Mouse (Mus musculus) forebrain, embryonic 14.5 days (tissue): ENCODE measurements around the gene Gipc1. TPM values are rescaled to one million over a fixed set of nuclear protein-coding genes. Genes with fewer than 3 reads are reported as not detected.

Experiments used
- ATAC-seq: fragments of 200-750 bp; cut with Nextera tagmentation; 2 replicates; pipeline ENCODE4 v1.8.0; 2017; ENCODE audit warnings: mild to moderate bottlenecking, moderate library complexity
- DNase-seq: peaks from one replicate; pipeline ENCODE4 v3.0.0-alpha.2; 2015; ENCODE audit warnings: low spot score
- H3K27ac ChIP-seq: fragments of 300-500 bp; sonication (generic); 2 replicates; pipeline ENCODE4 v1.5.1; 2014; ENCODE audit warnings: low read depth, mild to moderate bottlenecking, control low read depth, low read length, moderate library complexity
- H3K27me3 ChIP-seq: fragments of 300-500 bp; sonication (generic); replicated peaks from 2 replicates; pipeline ENCODE4 v1.6.1; 2014; ENCODE audit warnings: low read length, control low read depth, mixed read lengths; ENCODE audit not compliant: control insufficient read depth, insufficient read depth
- H3K36me3 ChIP-seq: fragments of 300-500 bp; sonication (generic); 2 replicates; pipeline ENCODE4 v1.6.1; 2014; ENCODE audit warnings: low read length, control low read depth; ENCODE audit not compliant: control insufficient read depth, insufficient read depth
- H3K4me1 ChIP-seq: fragments of 300-500 bp; sonication (generic); 2 replicates; pipeline ENCODE4 v1.6.1; 2014; ENCODE audit warnings: antibody characterized with exemption, low read length, control low read depth; ENCODE audit not compliant: control insufficient read depth, insufficient read depth
- H3K4me2 ChIP-seq: fragments of 300-500 bp; sonication (generic); 2 replicates; pipeline ENCODE4 v1.6.1; 2014; ENCODE audit warnings: mild to moderate bottlenecking, control low read depth, low read length
- H3K4me3 ChIP-seq: fragments of 300-500 bp; sonication (generic); 2 replicates; pipeline ENCODE4 v1.5.1; 2014; ENCODE audit warnings: low read depth, low read length, control low read depth
- H3K9ac ChIP-seq: fragments of 300-500 bp; sonication (generic); 2 replicates; pipeline ENCODE4 v1.6.1; 2014; ENCODE audit warnings: mild to moderate bottlenecking, low read length, control low read depth, moderate library complexity
- H3K9me3 ChIP-seq: fragments of 300-500 bp; sonication (generic); replicated peaks from 2 replicates; pipeline ENCODE4 v1.6.1; 2016; ENCODE audit warnings: low read length, control low read depth, mixed read lengths; ENCODE audit not compliant: control insufficient read depth
- WGBS: fragments of 180-500 bp; shearing (Covaris S2); extraction: QIAGEN DNeasy Blood & Tissue Kit; methylation state at CpG from one replicate; pipeline ENCODE4 v1.1.7; 2014; 5-methylcytosine and 5-hydroxymethylcytosine counted together
- polyA plus RNA-seq: library from polyadenylated mRNA; unstranded; fragments of >200 nt; fragmentation: Nextera tagmentation; extraction: Ambion mirVana; gene quantifications from 2 replicates; pipeline ENCODE4 v1.2.1, GENCODE M21; 2014

The Gipc1 gene
- polyA plus RNA-seq, 1 experiment from 2014 or later, result 108 TPM

DNA sequence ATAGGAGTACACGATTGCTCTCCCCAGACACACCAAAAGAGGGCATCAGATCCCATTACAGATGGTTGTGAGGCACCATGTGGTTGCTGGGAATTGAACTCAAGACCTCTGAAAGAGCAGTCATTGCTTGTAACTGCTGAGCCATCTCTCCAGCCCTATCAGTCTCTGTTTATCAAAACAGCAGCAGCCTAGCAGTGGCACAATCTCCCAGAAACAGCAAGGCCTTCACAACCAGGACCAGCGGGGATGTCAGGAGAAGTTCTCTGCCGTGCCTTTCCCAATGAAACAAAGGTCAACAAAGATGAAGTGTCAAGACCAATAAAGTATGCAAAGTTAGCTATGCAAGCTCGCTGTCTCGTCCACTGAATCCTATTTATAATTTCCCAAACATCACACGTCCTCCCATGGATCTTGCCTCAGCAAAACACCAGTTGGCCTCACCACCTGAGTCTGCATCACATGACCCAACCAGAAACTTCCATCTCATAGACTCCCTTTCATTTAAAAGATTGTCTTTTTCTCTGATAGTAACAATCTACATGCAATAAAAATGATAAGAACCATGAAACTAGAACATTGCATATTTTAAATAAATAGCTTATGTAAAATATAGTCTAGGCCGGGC, 20.3 kb upstream of the Gipc1 start:
- H3K4me1 ChIP-seq, result no peaks in the 10 kb centered on the region
- ATAC-seq, result no peak
- H3K27ac ChIP-seq, result no peak overlapping the region
- H3K4me3 ChIP-seq, result no peak overlapping the region
- H3K27me3 ChIP-seq, result no peaks in the 10 kb centered on the region
- no peak overlapping the region for H3K9ac ChIP-seq
- 89% methylated on average over 7 of the region's 7 CpGs for WGBS
- DNase-seq, result no peak
- no peaks in the 10 kb centered on the region for H3K36me3 ChIP-seq
- H3K9me3 ChIP-seq, result 0 out of 2 replicates have a peak, but pooled peaks cover 7% of the 10 kb centered on the region
- no peak overlapping the region for H3K4me2 ChIP-seq

DNA sequence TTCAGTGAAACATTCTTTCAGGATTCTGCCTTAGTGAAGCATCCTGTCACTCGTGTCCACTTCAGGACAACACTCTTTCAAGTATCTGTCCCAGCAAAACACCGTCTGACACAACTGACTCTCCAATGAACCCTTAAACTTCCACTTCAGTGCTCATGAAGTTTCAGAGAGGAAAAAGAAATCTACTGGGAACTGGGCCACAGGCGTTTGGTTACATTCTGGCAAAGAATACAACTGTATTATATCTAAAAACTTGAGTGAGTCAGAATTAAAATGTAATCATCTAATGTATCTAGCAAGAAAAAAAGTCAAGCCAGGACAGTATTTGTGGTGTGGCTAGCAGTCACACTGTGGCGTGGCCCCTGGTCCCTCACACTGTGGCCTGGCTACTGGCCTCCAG, 13.6 kb upstream of the Gipc1 start:
- H3K4me2 ChIP-seq, result no peak overlapping the region
- H3K4me1 ChIP-seq, result no peaks in the 10 kb centered on the region
- H3K9me3 ChIP-seq, result 0 out of 2 replicates have a peak, but pooled peaks cover 7% of the 10 kb centered on the region
- no peak overlapping the region for H3K4me3 ChIP-seq
- no peak for DNase-seq
- H3K36me3 ChIP-seq, result no peaks in the 10 kb centered on the region
- no peak overlapping the region for H3K9ac ChIP-seq
- no peak for ATAC-seq
- WGBS, result 67% methylated on average over 4 of the region's 4 CpGs
- no peaks in the 10 kb centered on the region for H3K27me3 ChIP-seq
- no peak overlapping the region for H3K27ac ChIP-seq

DNA sequence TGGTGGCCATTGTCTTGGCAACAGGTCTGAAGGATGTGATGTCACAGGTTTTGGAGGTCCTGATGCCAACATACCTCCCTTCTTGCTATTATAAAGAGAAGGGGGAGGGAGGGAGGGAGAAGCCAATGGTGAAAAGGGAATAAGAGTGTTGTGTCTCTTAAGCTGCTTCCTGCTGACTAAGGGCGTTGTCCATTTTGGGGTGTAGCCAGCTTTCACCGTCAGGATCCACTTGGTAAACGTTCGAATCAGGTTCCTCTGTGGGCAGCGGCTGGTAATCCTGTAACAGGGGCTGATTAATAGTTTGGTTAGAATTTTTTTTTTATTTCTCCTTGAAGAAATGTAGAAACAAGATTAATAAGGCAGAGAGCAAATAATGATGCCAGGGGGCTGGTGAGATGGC, 12.8 kb upstream of the Gipc1 start:
- Histone ChIP-seq H3K9me3 (0 out of 2 replicates have a peak, but pooled peaks cover 7% of the 10 kb centered on the region), H3K27me3 (no peaks in the 10 kb centered on the region), H3K36me3 (no peaks in the 10 kb centered on the region), H3K9ac (no peak overlapping the region), H3K4me1 (no peaks in the 10 kb centered on the region), H3K27ac (no peak overlapping the region), H3K4me2 (no peak overlapping the region), H3K4me3 (no peak overlapping the region)
- DNase-seq (no peak), ATAC-seq (no peak)
- 73% methylated on average over 5 of the region's 5 CpGs for WGBS

DNA sequence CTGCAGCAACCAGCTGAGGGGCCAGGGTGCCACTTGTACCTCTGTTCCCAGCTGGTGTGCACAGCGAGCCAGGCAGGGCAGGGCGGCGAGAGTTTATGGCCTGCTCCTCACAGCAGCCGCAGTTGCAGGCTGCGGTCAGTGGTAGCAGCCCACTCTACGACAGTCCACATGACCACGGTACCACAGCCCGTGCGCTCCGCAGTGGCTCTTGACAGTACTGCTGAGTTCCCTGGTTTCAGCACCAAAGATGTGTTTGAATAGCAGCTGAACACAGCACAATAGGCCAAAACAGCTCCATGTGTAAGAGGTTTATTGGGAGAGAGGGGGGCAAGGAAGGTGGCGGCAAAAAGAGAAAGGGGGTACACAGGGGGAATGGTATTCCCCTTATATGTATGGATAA, 5.0 kb upstream of the Gipc1 start:
- WGBS, result 96% methylated on average over 11 of the region's 11 CpGs
- no peak overlapping the region for H3K9ac ChIP-seq
- H3K4me3 ChIP-seq, result no peak overlapping the region
- no peak for ATAC-seq
- no peak overlapping the region for H3K27ac ChIP-seq
- no peaks in the 10 kb centered on the region for H3K27me3 ChIP-seq
- no peak overlapping the region for H3K4me2 ChIP-seq
- H3K4me1 ChIP-seq, result peaks cover 2% of the 10 kb centered on the region; the same call in 1 of the 2 replicates
- H3K36me3 ChIP-seq, result no peaks in the 10 kb centered on the region
- no peaks in the 10 kb centered on the region for H3K9me3 ChIP-seq
- DNase-seq, result no peak

DNA sequence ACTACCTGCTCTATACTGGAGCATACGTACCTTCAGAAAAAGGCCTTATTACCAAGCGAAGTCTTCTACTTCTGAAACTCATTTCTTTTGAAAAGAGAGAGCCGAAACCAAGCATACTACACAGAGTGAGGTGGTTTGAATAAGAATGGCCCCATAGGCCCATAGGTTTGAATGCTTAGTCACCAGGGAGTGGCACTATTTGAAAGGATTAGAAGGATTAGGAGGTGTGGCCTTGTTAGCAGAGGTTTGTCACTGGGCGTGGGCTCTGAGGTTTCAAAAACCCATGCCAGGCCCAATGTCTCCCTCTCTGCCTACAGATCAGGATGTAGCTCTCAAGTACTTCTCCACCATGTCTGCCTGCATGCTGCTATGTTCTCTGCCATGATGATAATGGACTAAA, 4.4 kb upstream of the Gipc1 start:
- ATAC-seq (no peak), DNase-seq (no peak)
- Histone ChIP-seq H3K36me3 (no peaks in the 10 kb centered on the region), H3K4me3 (no peak overlapping the region), H3K9me3 (no peaks in the 10 kb centered on the region), H3K9ac (no peak overlapping the region), H3K27me3 (no peaks in the 10 kb centered on the region), H3K27ac (no peak overlapping the region), H3K4me1 (peaks cover 2% of the 10 kb centered on the region; the same call in 1 of the 2 replicates), H3K4me2 (no peak overlapping the region)
- 89% methylated on average over 4 of the region's 4 CpGs for WGBS

DNA sequence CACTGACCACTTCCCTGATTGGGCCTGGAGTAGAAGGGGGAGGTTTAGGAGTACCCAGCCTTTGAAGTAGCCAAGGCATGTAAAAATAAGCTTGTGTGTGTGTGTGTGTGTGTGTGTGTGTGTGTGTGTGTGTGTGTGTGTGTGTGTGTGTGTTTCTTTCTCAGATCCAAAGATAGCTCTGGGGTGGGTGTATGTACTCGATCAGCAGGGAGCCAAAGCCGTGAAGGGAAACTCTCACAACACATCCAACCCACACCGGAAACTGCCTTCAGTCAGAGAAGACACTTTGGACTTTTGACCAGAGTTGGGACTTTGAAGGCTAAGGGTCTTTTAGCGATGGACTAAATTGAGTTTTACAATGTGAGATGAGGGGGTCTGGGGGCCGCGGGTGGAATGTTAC, 2.8 kb upstream of the Gipc1 start:
- Histone ChIP-seq H3K4me1 (peaks cover 9% of the 10 kb centered on the region), H3K9me3 (no peaks in the 10 kb centered on the region), H3K9ac (no peak overlapping the region), H3K4me2 (no peak overlapping the region), H3K27me3 (no peaks in the 10 kb centered on the region), H3K4me3 (no peak overlapping the region), H3K36me3 (no peaks in the 10 kb centered on the region), H3K27ac (no peak overlapping the region)
- 94% methylated on average over 6 of the region's 6 CpGs for WGBS
- DNase-seq (no peak), ATAC-seq (no peak)

DNA sequence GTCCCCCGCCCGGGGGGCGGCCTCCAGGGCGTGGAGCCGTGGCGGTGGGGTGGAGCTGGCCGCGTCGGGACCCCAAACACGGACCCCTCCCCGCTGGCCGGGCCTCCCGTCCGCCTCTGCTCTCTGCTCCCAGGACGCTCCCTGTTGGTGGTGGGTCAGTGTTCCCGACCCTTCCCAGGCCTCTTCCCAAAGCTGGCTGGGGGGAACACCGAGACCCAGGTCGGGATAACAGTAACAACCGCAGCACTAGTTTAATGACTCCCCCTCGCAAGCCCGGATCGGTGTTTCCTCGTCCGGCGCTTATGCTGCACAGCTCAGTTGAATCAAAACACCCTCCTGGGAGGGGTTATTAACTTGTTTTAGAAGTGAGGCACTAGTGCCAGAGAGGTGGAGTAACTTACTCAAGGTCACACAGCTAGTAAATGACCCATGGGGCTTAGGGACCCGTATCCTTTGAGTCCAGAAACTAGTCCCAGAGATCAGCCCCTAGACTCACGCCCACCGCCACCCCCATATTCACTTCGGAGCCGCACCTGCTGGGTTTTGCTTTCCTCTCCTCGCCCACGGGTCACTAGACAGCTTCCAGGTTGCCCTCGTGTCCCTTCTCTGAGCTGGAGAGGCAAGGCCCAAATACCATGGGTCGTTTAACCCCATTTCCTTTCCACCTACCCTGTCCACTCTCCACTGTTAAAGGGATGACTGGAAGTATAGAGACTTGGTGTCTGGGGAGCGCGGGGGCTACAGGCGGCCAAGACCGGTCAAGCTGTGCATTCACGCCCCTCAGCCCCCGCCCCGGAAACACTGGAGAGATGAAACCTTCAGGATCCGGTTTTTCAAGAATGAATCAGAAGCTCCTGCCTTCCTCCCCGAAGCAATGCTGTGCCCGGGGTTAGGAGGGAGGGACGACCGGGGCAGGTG, 526 bp downstream of the Gipc1 start:
- H3K9ac ChIP-seq, result peak overlapping the region; percentile 88
- H3K4me2 ChIP-seq, result peak overlapping the region; percentile 74
- H3K4me3 ChIP-seq, result peak overlapping the region; percentile 92
- 0 out of 2 replicates have a peak, but pooled peaks cover 6% of the 10 kb centered on the region for H3K36me3 ChIP-seq
- H3K27me3 ChIP-seq, result no peaks in the 10 kb centered on the region
- no peak for DNase-seq
- H3K27ac ChIP-seq, result no peak overlapping the region
- no peak; the same call in 1 of the 2 replicates for ATAC-seq
- WGBS, result 2% methylated on average over 46 of the region's 46 CpGs
- H3K4me1 ChIP-seq, result peaks cover 9% of the 10 kb centered on the region
- no peaks in the 10 kb centered on the region for H3K9me3 ChIP-seq

DNA sequence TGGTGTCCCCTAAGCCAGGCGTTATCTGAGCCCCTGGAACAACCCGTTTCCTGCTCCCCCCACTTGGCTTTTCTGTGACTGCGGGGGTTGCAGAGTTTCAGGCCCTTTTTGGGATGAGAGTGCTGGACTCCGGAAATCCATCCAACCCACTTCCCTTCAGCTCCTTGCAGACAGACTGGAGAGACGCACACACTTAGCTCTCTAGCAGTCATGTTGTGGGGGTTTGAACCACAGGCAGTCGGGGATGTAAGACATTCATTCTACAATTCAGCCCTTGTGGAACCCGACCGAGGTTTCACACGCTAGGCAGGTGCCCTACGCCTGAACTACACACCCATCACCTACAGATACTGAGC, 1.2 kb downstream of the Gipc1 start:
- WGBS, result 43% methylated on average over 10 of the region's 10 CpGs
- DNase-seq, result no peak
- H3K9me3 ChIP-seq, result no peaks in the 10 kb centered on the region

DNA sequence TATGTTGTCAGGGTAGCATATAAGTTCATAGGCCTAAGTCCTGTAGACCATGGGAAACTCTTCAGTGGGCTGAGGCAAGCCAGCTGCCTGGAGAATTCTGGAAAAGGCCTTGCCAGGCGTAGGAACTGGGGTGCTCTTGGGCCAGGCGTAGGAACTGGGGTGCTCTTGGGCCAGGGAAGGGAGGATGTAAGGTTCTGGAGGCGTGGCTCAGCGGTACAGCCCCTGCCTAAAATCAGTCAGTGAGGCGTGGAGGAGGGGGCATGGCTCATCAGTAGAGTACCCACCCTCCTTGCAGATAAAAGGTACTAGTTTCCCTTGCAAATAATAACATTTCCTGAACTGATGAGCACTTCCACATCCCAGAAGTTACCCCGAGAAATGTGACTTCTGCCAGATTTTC, 2.2 kb downstream of the Gipc1 start:
- H3K9ac ChIP-seq, result no peak overlapping the region
- H3K9me3 ChIP-seq, result no peaks in the 10 kb centered on the region
- no peak for ATAC-seq
- H3K4me1 ChIP-seq, result peaks cover 9% of the 10 kb centered on the region
- H3K4me2 ChIP-seq, result no peak overlapping the region
- no peak for DNase-seq
- WGBS, result 98% methylated on average over 6 of the region's 6 CpGs
- no peaks in the 10 kb centered on the region for H3K27me3 ChIP-seq
- no peak overlapping the region for H3K27ac ChIP-seq
- H3K4me3 ChIP-seq, result no peak overlapping the region
- H3K36me3 ChIP-seq, result peaks cover 11% of the 10 kb centered on the region; the same call in 1 of the 2 replicates

More for the DNA sequence above, 1.2 kb downstream of the Gipc1 start:
- H3K36me3 ChIP-seq, result peaks cover 7% of the 10 kb centered on the region; the same call in 1 of the 2 replicates
- H3K9ac ChIP-seq, result peak overlapping the region; percentile 88
- no peaks in the 10 kb centered on the region for H3K27me3 ChIP-seq
- H3K4me2 ChIP-seq, result peak overlapping the region; percentile 74
- peaks cover 9% of the 10 kb centered on the region for H3K4me1 ChIP-seq
- peak overlapping the region; percentile 92 for H3K4me3 ChIP-seq
- ATAC-seq, result no peak
- H3K27ac ChIP-seq, result no peak overlapping the region
